Mouse (Mus musculus) limb, embryonic 12.5 days (tissue): ENCODE measurements around the gene Trim37. TPM values are rescaled to one million over a fixed set of nuclear protein-coding genes. Genes with fewer than 3 reads are reported as not detected.
A peak's percentile ranks its signal among the peaks of the same experiment; 100 is the strongest.

Experiments used
- microRNA counts: library from miRNA; unstranded; fragments of <30 nt; microRNA quantifications from one replicate; lab custom pipeline; 2017
- microRNA-seq: library from miRNA; unstranded; fragments of <30 nt; microRNA quantifications from one replicate; pipeline ENCODE4, GENCODE M21; 2017
- polyA plus RNA-seq: library from polyadenylated mRNA; unstranded; fragments of >200 nt; fragmentation: Nextera tagmentation; extraction: Ambion mirVana; gene quantifications from 2 replicates; pipeline ENCODE4 v1.2.1, GENCODE M21; 2016

Gene Trim37
- polyA plus RNA-seq, 1 experiment from 2014 or later, result 35.1 TPM

MicroRNAs encoded within 50 kb of the gene (microRNA counts, 519-probe panel; counts per million panel counts)
- 7,925 counts per million, percentile 89 among the panel's probes with 10 or more counts for microRNA mmu-miR-301a (lab: Ali Mortazavi, UCI)

Small RNA genes lying within 50 kb of the gene (microRNA-seq; reads per million reads assigned to microRNA genes)
- 1,903 reads per million, percentile 81 among the genes with 10 or more reads in this experiment for gene Mir301

Other genes starting within 250 kb of the Trim37 start
- gene Ypel2, start 133.4 kb upstream of the Trim37 start, polyA plus RNA-seq, result 9.8 and 10.5 TPM in 2 replicates
- gene Gdpd1, start 53.0 kb upstream of the Trim37 start, polyA plus RNA-seq, result 28.4 and 30.6 TPM in 2 replicates
- 28.2 and 31.1 TPM in 2 replicates for gene Smg8, start 40.3 kb upstream of the Trim37 start, polyA plus RNA-seq
- 7.4 and 9.4 TPM in 2 replicates for gene Prr11, start 18.4 kb upstream of the Trim37 start, polyA plus RNA-seq
- gene Ska2, start 17.8 kb upstream of the Trim37 start, polyA plus RNA-seq, result 101 and 103 TPM in 2 replicates
- 2.1 and 3.0 TPM in 2 replicates for gene Ppm1e, start 231.9 kb downstream of the Trim37 start, polyA plus RNA-seq